Mouse (Mus musculus): ENCODE measurements around the gene Olfr1490. TPM values are rescaled to one million over a fixed set of nuclear protein-coding genes. Genes with fewer than 3 reads are reported as not detected.
"Not testable (repeated sequence)": the region's sequence is repeated elsewhere in the genome, so short reads cannot be mapped to it uniquely, and the experiment has no call there.

Olfr1490 gene
- not detected in 2 replicates for polyA plus RNA-seq (2012; rRNA removed)

- Histone ChIP-seq H3K4me3 (ENCODE audit: insufficient read depth, low read length) (no peak within 1 kb of the TSS), H3K27ac (ENCODE audit: insufficient read depth, low read length) (no peak within 1 kb of the TSS), H3K4me1 (ENCODE audit: control insufficient read depth, insufficient read depth, low read length) (no peaks in the 10 kb centered on the region)
- TF ChIP-seq POLR2A (IDR thresholded peaks at IDR 0.05; ENCODE audit: extremely low read depth, insufficient read depth, low read length) (no peak), CTCF (IDR thresholded peaks at IDR 0.05; ENCODE audit: extremely low read depth, insufficient read depth, low read length) (no peak)
These were observed at the start of gene Olfr1490 for GRCm38 (mm10) chr19:13650791-13651190. TSS of gene Olfr1490 (plus strand) at chr19:13651091.

- not testable (repeated sequence) for H3K27ac ChIP-seq (ENCODE audit: insufficient read depth, low read length); H3K4me3 ChIP-seq (ENCODE audit: insufficient read depth, low read length); H3K4me1 ChIP-seq (ENCODE audit: control insufficient read depth, insufficient read depth, low read length)
These were observed 33.8 kb upstream of the Olfr1490 start, which contains the start of gene Olfr1487 for GRCm38 (mm10) chr19:13617075-13617474. TSS of gene Olfr1487 (plus strand) at chr19:13617375.

GRCm38 (mm10) chr19:13631321-13631720, 19.6 kb upstream of the Olfr1490 start, which contains the start of gene Olfr1489:
TSS of gene Olfr1489 (plus strand) at chr19:13631621.
- Histone ChIP-seq H3K27ac (ENCODE audit: insufficient read depth, low read length) (no peak within 1 kb of the TSS), H3K4me1 (ENCODE audit: control insufficient read depth, insufficient read depth, low read length) (no peaks in the 10 kb centered on the region), H3K4me3 (ENCODE audit: insufficient read depth, low read length) (no peak within 1 kb of the TSS)
- TF ChIP-seq POLR2A (IDR thresholded peaks at IDR 0.05; ENCODE audit: extremely low read depth, insufficient read depth, low read length): no peak
- TF ChIP-seq CTCF (IDR thresholded peaks at IDR 0.05; ENCODE audit: extremely low read depth, insufficient read depth, low read length): no peak

GRCm38 (mm10) chr19:13696968-13697367, 46.1 kb downstream of the Olfr1490 start, which contains the start of gene Olfr1491:
TSS of gene Olfr1491 (plus strand) at chr19:13697268.
- no peak within 1 kb of the TSS for H3K27ac ChIP-seq (ENCODE audit: insufficient read depth, low read length)
- no peak within 1 kb of the TSS for H3K4me3 ChIP-seq (ENCODE audit: insufficient read depth, low read length)
- no peaks in the 10 kb centered on the region for H3K4me1 ChIP-seq (ENCODE audit: control insufficient read depth, insufficient read depth, low read length)
- TF ChIP-seq POLR2A (IDR thresholded peaks at IDR 0.05; ENCODE audit: extremely low read depth, insufficient read depth, low read length): no peak
- no peak for TF ChIP-seq CTCF (IDR thresholded peaks at IDR 0.05; ENCODE audit: extremely low read depth, insufficient read depth, low read length)

Other genes starting within 250 kb of the Olfr1490 start
- gene Olfr1469, start 243.2 kb upstream of the Olfr1490 start, polyA plus RNA-seq (2012; rRNA removed): not detected in 2 replicates
- not detected in 2 replicates for gene Olfr1471, start 207.7 kb upstream of the Olfr1490 start, polyA plus RNA-seq (2012; rRNA removed)
- gene Olfr1472, start 195.0 kb upstream of the Olfr1490 start, polyA plus RNA-seq (2012; rRNA removed): not detected in 2 replicates
- not detected in 2 replicates for gene Olfr1474, start 181.5 kb upstream of the Olfr1490 start, polyA plus RNA-seq (2012; rRNA removed)
- not detected in 2 replicates for gene Olfr1475, start 170.9 kb upstream of the Olfr1490 start, polyA plus RNA-seq (2012; rRNA removed)
- gene Olfr1477, start 150.5 kb upstream of the Olfr1490 start, polyA plus RNA-seq (2012; rRNA removed): not detected in 2 replicates
- gene Olfr1480, start 123.2 kb upstream of the Olfr1490 start, polyA plus RNA-seq (2012; rRNA removed): not detected in 2 replicates
- not detected in 2 replicates for gene Olfr1484, start 67.6 kb upstream of the Olfr1490 start, polyA plus RNA-seq (2012; rRNA removed)
- not detected in 2 replicates for gene Olfr1487, start 33.7 kb upstream of the Olfr1490 start, polyA plus RNA-seq (2012; rRNA removed)
- not detected in 2 replicates for gene Olfr1489, start 19.5 kb upstream of the Olfr1490 start, polyA plus RNA-seq (2012; rRNA removed)
- not detected in 2 replicates for gene Olfr1491, start 46.2 kb downstream of the Olfr1490 start, polyA plus RNA-seq (2012; rRNA removed)
- gene Olfr1493-ps1, start 72.2 kb downstream of the Olfr1490 start, polyA plus RNA-seq (2012; rRNA removed): not detected in 2 replicates
- gene Olfr1494, start 88.6 kb downstream of the Olfr1490 start, polyA plus RNA-seq (2012; rRNA removed): not detected in 2 replicates
- gene Olfr1495, start 113.5 kb downstream of the Olfr1490 start, polyA plus RNA-seq (2012; rRNA removed): not detected in 2 replicates
- not detected in 2 replicates for gene Olfr1496, start 126.8 kb downstream of the Olfr1490 start, polyA plus RNA-seq (2012; rRNA removed)
- not detected in 2 replicates for gene Olfr1497, start 147.1 kb downstream of the Olfr1490 start, polyA plus RNA-seq (2012; rRNA removed)
- not detected in 2 replicates for gene Olfr1499, start 168.4 kb downstream of the Olfr1490 start, polyA plus RNA-seq (2012; rRNA removed)
- not detected in 2 replicates for gene Olfr1500, start 179.4 kb downstream of the Olfr1490 start, polyA plus RNA-seq (2012; rRNA removed)
- gene Olfr1501, start 199.6 kb downstream of the Olfr1490 start, polyA plus RNA-seq (2012; rRNA removed): not detected in 2 replicates
- not detected in 2 replicates for gene Olfr1502, start 210.7 kb downstream of the Olfr1490 start, polyA plus RNA-seq (2012; rRNA removed)
- not detected in 2 replicates for gene Olfr1504, start 246.8 kb downstream of the Olfr1490 start, polyA plus RNA-seq (2012; rRNA removed)

Data from cortical plate, adult 2 months (tissue).